Mouse (Mus musculus): ENCODE data around the gene Fbln1. TPM values are rescaled to one million over a fixed set of nuclear protein-coding genes. Genes with fewer than 3 reads are reported as not detected.

The Fbln1 gene
- polyA plus RNA-seq, 1 experiment: 6.9 TPM

GRCm38 (mm10) chr15:85173425-85173824 lies 32.3 kb upstream of the Fbln1 start:
- Histone ChIP-seq H3K4me1 (ENCODE audit: control insufficient read depth, insufficient read depth, low read length) (no peaks in the 10 kb centered on the region), H3K4me3 (replicated peaks; ENCODE audit: insufficient read depth, low read depth, low read length) (no peak overlapping the region), H3K27me3 (ENCODE audit: control insufficient read depth, insufficient read depth, low read length) (no peaks in the 10 kb centered on the region), H3K27ac (ENCODE audit: insufficient read depth, low read length) (no peak overlapping the region)
- TF ChIP-seq CTCF (IDR thresholded peaks at IDR 0.05; ENCODE audit: borderline replicate concordance, insufficient read depth, low read depth, low read length) (no peak), POLR2A (IDR thresholded peaks at IDR 0.05; ENCODE audit: borderline replicate concordance, insufficient read depth, low read length) (no peak)
- no peak for DNase-seq
- 88% methylated on average over 8 of the region's 8 CpGs for WGBS

DNA sequence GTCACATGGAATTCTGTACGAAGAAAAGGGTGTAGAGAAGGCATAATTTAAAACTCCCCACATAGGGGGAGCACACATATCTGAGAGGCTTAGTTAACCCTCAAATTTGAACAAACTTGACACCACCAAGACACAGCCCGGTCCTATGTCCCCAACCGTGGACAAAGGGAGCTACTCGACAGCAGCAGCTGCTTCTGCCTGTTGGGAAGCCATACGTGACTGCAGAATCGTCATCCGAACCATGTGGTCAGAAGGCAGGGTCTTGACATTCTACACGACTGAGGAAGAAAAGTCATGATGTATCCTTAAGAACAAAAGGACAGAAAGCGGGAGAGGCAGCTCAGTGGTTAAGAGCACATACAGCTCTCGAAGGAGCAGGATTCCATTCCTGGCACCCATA lies 31.7 kb upstream of the Fbln1 start:
- 65% methylated on average over 10 of the region's 10 CpGs for WGBS
- TF ChIP-seq POLR2A (IDR thresholded peaks at IDR 0.05; ENCODE audit: borderline replicate concordance, insufficient read depth, low read length): no peak
- Histone ChIP-seq H3K27ac (ENCODE audit: insufficient read depth, low read length) (no peak overlapping the region), H3K4me1 (ENCODE audit: control insufficient read depth, insufficient read depth, low read length) (no peaks in the 10 kb centered on the region), H3K27me3 (ENCODE audit: control insufficient read depth, insufficient read depth, low read length) (peaks cover under 1% of the 10 kb centered on the region; the same call in 1 of the 2 replicates), H3K4me3 (replicated peaks; ENCODE audit: insufficient read depth, low read depth, low read length) (no peak overlapping the region)
- no peak for DNase-seq

- Histone ChIP-seq H3K27ac (ENCODE audit: insufficient read depth, low read length) (no peak overlapping the region), H3K4me3 (replicated peaks; ENCODE audit: insufficient read depth, low read depth, low read length) (no peak overlapping the region), H3K4me1 (ENCODE audit: control insufficient read depth, insufficient read depth, low read length) (no peaks in the 10 kb centered on the region), H3K27me3 (ENCODE audit: control insufficient read depth, insufficient read depth, low read length) (peaks cover 1% of the 10 kb centered on the region; the same call in 1 of the 2 replicates)
- TF ChIP-seq POLR2A (IDR thresholded peaks at IDR 0.05; ENCODE audit: borderline replicate concordance, insufficient read depth, low read length) (no peak), CTCF (IDR thresholded peaks at IDR 0.05; ENCODE audit: borderline replicate concordance, insufficient read depth, low read depth, low read length) (no peak)
- WGBS: 81% methylated on average over 8 of the region's 8 CpGs
- peak in 1 of 2 experiments; percentile 52 for DNase-seq
Observed at GRCm38 (mm10) chr15:85177576-85177975, 28.2 kb upstream of the Fbln1 start.

- TF ChIP-seq POLR2A (IDR thresholded peaks at IDR 0.05; ENCODE audit: borderline replicate concordance, insufficient read depth, low read length): no peak
- no peak for TF ChIP-seq CTCF (IDR thresholded peaks at IDR 0.05; ENCODE audit: borderline replicate concordance, insufficient read depth, low read depth, low read length)
- H3K27ac ChIP-seq (ENCODE audit: insufficient read depth, low read length): no peak overlapping the region
- H3K4me1 ChIP-seq (ENCODE audit: control insufficient read depth, insufficient read depth, low read length): no peaks in the 10 kb centered on the region
- H3K27me3 ChIP-seq (ENCODE audit: control insufficient read depth, insufficient read depth, low read length): peaks cover 1% of the 10 kb centered on the region; the same call in 1 of the 2 replicates
- 65% methylated on average over 6 of the region's 6 CpGs for WGBS
- no peak for DNase-seq
- H3K4me3 ChIP-seq (replicated peaks; ENCODE audit: insufficient read depth, low read depth, low read length): no peak overlapping the region
Observed at GRCm38 (mm10) chr15:85178172-85178571, 27.6 kb upstream of the Fbln1 start.

GRCm38 (mm10) chr15:85179528-85180180 lies 26.1 kb upstream of the Fbln1 start:
- no peak for DNase-seq
- TF ChIP-seq POLR2A (IDR thresholded peaks at IDR 0.05; ENCODE audit: borderline replicate concordance, insufficient read depth, low read length) (no peak), CTCF (IDR thresholded peaks at IDR 0.05; ENCODE audit: borderline replicate concordance, insufficient read depth, low read depth, low read length) (no peak)
- Histone ChIP-seq H3K27me3 (ENCODE audit: control insufficient read depth, insufficient read depth, low read length) (peaks cover 1% of the 10 kb centered on the region; the same call in 1 of the 2 replicates), H3K4me3 (replicated peaks; ENCODE audit: insufficient read depth, low read depth, low read length) (no peak overlapping the region), H3K4me1 (ENCODE audit: control insufficient read depth, insufficient read depth, low read length) (no peaks in the 10 kb centered on the region), H3K27ac (ENCODE audit: insufficient read depth, low read length) (no peak overlapping the region)
- 19% methylated on average over 7 of the region's 7 CpGs for WGBS

GRCm38 (mm10) chr15:85180368-85180767 lies 25.4 kb upstream of the Fbln1 start:
- Histone ChIP-seq H3K27me3 (ENCODE audit: control insufficient read depth, insufficient read depth, low read length) (peaks cover 1% of the 10 kb centered on the region; the same call in 1 of the 2 replicates), H3K4me1 (ENCODE audit: control insufficient read depth, insufficient read depth, low read length) (no peaks in the 10 kb centered on the region), H3K4me3 (replicated peaks; ENCODE audit: insufficient read depth, low read depth, low read length) (no peak overlapping the region), H3K27ac (ENCODE audit: insufficient read depth, low read length) (no peak overlapping the region)
- no peak for TF ChIP-seq CTCF (IDR thresholded peaks at IDR 0.05; ENCODE audit: borderline replicate concordance, insufficient read depth, low read depth, low read length)
- no peak for TF ChIP-seq POLR2A (IDR thresholded peaks at IDR 0.05; ENCODE audit: borderline replicate concordance, insufficient read depth, low read length)
- DNase-seq: no peak

DNA sequence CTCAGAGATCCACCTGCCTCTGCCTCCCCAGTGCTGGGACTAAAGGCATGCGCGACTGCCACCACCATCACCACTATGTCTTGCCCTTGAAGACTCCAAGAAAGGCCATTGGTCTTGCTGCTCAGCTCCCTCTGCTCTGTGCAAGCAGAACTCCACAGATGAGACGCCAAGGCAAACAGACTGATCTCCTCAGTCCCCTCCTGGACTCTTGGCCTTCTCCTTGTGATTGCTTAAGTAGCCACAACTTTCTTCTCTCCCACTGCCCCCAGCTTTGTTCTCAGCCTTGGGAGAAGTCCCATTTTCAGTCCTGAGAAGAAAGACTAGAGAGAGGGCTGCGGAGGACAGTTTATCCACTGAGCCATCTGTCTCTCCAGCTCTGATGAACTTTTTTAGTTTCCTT lies 23.7 kb upstream of the Fbln1 start:
- WGBS: 96% methylated on average over 4 of the region's 4 CpGs
- Histone ChIP-seq H3K4me3 (replicated peaks; ENCODE audit: insufficient read depth, low read depth, low read length) (no peak overlapping the region), H3K27me3 (ENCODE audit: control insufficient read depth, insufficient read depth, low read length) (peaks cover 1% of the 10 kb centered on the region; the same call in 1 of the 2 replicates), H3K27ac (ENCODE audit: insufficient read depth, low read length) (no peak overlapping the region), H3K4me1 (ENCODE audit: control insufficient read depth, insufficient read depth, low read length) (no peaks in the 10 kb centered on the region)
- TF ChIP-seq POLR2A (IDR thresholded peaks at IDR 0.05; ENCODE audit: borderline replicate concordance, insufficient read depth, low read length): no peak
- TF ChIP-seq CTCF (IDR thresholded peaks at IDR 0.05; ENCODE audit: borderline replicate concordance, insufficient read depth, low read depth, low read length): no peak
- DNase-seq: no peak

DNA sequence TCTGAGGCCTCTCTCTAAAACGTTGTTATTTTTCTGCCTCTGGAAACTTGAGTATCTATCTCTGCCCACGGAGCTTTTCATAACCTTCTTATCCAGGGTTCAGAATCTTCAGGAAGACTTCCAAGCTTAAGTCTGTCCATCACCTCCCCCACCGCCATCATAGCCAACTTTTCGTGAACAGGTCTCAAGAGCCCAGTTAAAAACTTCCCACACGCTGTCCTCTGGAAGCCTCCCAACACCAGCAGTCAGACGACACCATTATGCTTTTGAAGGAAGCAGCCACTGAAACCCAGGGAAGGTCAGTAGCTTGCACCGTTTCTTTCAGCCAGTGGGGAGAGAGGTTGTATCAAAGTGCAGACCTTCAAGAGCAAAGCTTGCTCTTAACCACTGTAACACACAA lies 18.8 kb upstream of the Fbln1 start:
- Histone ChIP-seq H3K4me3 (replicated peaks; ENCODE audit: insufficient read depth, low read depth, low read length) (no peak overlapping the region), H3K4me1 (ENCODE audit: control insufficient read depth, insufficient read depth, low read length) (no peaks in the 10 kb centered on the region), H3K27me3 (ENCODE audit: control insufficient read depth, insufficient read depth, low read length) (no peaks in the 10 kb centered on the region), H3K27ac (ENCODE audit: insufficient read depth, low read length) (no peak overlapping the region)
- 22% methylated on average over 7 of the region's 7 CpGs for WGBS
- no peak for DNase-seq
- no peak for TF ChIP-seq CTCF (IDR thresholded peaks at IDR 0.05; ENCODE audit: borderline replicate concordance, insufficient read depth, low read depth, low read length)
- no peak for TF ChIP-seq POLR2A (IDR thresholded peaks at IDR 0.05; ENCODE audit: borderline replicate concordance, insufficient read depth, low read length)
